Mouse (Mus musculus): ENCODE data around the gene Smarcb1.

Smarcb1 gene

GRCm38 (mm10) chr10:75921026-75921725, at the start of gene Smarcb1:
Gene Smarcb1, minus strand, starts transcription at chr10:75921617.
- peak; percentile 93 for DNase-seq (ENCODE audit: low read depth)

- DNase-seq (ENCODE audit: low read depth), result no peak
Observed at GRCm38 (mm10) chr10:75954381-75954811, 33.0 kb upstream of the Smarcb1 start, which contains the start of gene Gm5134. Gene Gm5134, plus strand, starts transcription at chr10:75954514.

- peak; percentile 85 for DNase-seq (ENCODE audit: low read depth)
Observed at GRCm38 (mm10) chr10:75951424-75952050, 30.1 kb upstream of the Smarcb1 start.

GRCm38 (mm10) chr10:75950791-75951210, 29.4 kb upstream of the Smarcb1 start:
- DNase-seq (ENCODE audit: low read depth), result no peak

- DNase-seq (ENCODE audit: low read depth), result no peak
Observed at GRCm38 (mm10) chr10:75949053-75950045, 27.9 kb upstream of the Smarcb1 start.

GRCm38 (mm10) chr10:75948079-75948478, 26.7 kb upstream of the Smarcb1 start:
- no peak for DNase-seq (ENCODE audit: low read depth)

- no peak for DNase-seq (ENCODE audit: low read depth)
Observed at GRCm38 (mm10) chr10:75945896-75946295, 24.5 kb upstream of the Smarcb1 start.

- DNase-seq (ENCODE audit: low read depth), result no peak
Observed at GRCm38 (mm10) chr10:75945213-75945612, 23.8 kb upstream of the Smarcb1 start.

GRCm38 (mm10) chr10:75944066-75944772, 22.8 kb upstream of the Smarcb1 start:
- no peak for DNase-seq (ENCODE audit: low read depth)

- DNase-seq (ENCODE audit: low read depth), result no peak
Observed at GRCm38 (mm10) chr10:75942736-75943477, 21.5 kb upstream of the Smarcb1 start, which contains the start of gene Vpreb3. Gene Vpreb3, plus strand, starts transcription at chr10:75943057.

GRCm38 (mm10) chr10:75941042-75941824, 19.8 kb upstream of the Smarcb1 start:
- no peak for DNase-seq (ENCODE audit: low read depth)

GRCm38 (mm10) chr10:75940520-75940919, 19.1 kb upstream of the Smarcb1 start, which contains the start of gene Gm867:
Gene Gm867, minus strand, starts transcription at chr10:75940672.
- DNase-seq (ENCODE audit: low read depth), result no peak

- peak; percentile 36 for DNase-seq (ENCODE audit: low read depth)
Observed at GRCm38 (mm10) chr10:75939481-75940234, 18.2 kb upstream of the Smarcb1 start.

GRCm38 (mm10) chr10:75937851-75938643, 16.6 kb upstream of the Smarcb1 start:
- DNase-seq (ENCODE audit: low read depth), result no peak

GRCm38 (mm10) chr10:75936909-75937667, 15.7 kb upstream of the Smarcb1 start:
- DNase-seq (ENCODE audit: low read depth), result no peak

- no peak for DNase-seq (ENCODE audit: low read depth)
Observed at GRCm38 (mm10) chr10:75935680-75936541, 14.5 kb upstream of the Smarcb1 start, which contains the start of gene Mmp11. Gene Mmp11, minus strand, starts transcription at chr10:75936496.

Data from 416B (cell line).